Mouse (Mus musculus) Patski (cell line): ENCODE data around the gene Plekha7. TPM values are rescaled to one million over a fixed set of nuclear protein-coding genes. Genes with fewer than 3 reads are reported as not detected.
A peak's percentile ranks its signal among the peaks of the same experiment; 100 is the strongest.

ENCODE experiments used
- ATAC-seq: fragments of 100-300 bp; one replicate; pipeline ENCODE4 v1.8.0; 2021
- CTCF ChIA-PET: fragments of 350-600 bp; sonication (Branson Sonifier 250); formaldehyde crosslinking; loops from one replicate; lab custom pipeline; 2022; ENCODE audit warnings: inconsistent platforms; lab: Charles Lee
- POLR2A ChIA-PET: fragments of 350-600 bp; sonication (Branson Sonifier 250); formaldehyde crosslinking; loops from one replicate; lab custom pipeline; 2022; ENCODE audit warnings: antibody characterized with exemption, inconsistent platforms; lab: Charles Lee
- DNase-seq: peaks from one replicate; pipeline ENCODE4 v3.0.0-alpha.2; 2011; ENCODE audit warnings: low read depth, low spot score
- H3K27me3 ChIP-seq: fragments of 371-371 bp; one replicate; pipeline ENCODE4 v1.5.1; 2021
- CTCF ChIP-seq: fragments of 100-300 bp; IDR thresholded peaks from one replicate; pipeline ENCODE4 v1.5.1; 2021
- in situ Hi-C: fragments of 300-500 bp; cut with MboI; formaldehyde crosslinking; loops from 3 replicates; pipeline ENCODE4 v1.11.1; 2018; ENCODE audit warnings: low pct_unique_long_range_greater_than_20kb, mixed read lengths
- polyA plus RNA-seq: library from polyadenylated mRNA; unstranded; gene quantifications from one replicate; pipeline ENCODE4 v1.2.3, GENCODE M21; 2021

Gene Plekha7
- polyA plus RNA-seq, 1 experiment from 2014 or later, result 31.0 TPM

DNA sequence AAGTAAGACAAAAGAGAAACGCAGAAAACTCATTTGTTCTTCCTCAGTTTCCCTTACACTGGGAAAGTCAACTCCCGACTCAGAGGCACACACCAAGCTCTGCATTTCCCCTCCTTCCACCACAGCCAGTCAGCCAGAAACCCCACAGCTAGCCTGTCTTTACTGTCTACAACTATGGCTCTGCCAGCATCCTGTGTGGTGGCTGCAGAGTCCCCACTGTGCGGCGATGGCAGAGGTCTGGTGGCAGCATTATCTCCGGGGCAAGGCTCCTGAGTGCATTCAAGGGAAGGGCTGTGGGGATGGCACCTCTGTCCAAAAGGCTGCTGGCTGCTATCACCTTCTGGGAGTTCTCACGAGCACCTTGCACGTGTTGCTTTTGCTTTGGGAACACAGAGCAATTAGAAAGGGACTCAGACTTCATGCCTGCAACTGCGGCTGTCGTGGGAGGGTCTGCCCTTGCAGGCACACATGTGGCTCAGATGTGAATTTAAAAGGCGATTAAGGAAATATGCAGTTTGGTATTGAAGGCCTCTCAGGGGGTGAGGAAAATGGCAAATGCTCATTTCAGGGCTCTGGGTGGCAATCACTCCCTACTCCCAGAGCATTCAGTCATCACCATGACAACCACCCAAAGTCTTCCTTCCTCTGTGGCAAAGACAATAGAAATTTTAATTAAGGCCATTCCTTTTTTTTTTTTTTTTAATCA is 98.1 kb downstream of the Plekha7 start:
- in situ Hi-C loops, result no loop called here
- no peaks in the 10 kb centered on the region for H3K27me3 ChIP-seq
- DNase-seq (no peak), ATAC-seq (no peak)
- no peak for TF ChIP-seq CTCF
- ChIA-PET CTCF (no interaction called here), POLR2A (no interaction called here)

DNA sequence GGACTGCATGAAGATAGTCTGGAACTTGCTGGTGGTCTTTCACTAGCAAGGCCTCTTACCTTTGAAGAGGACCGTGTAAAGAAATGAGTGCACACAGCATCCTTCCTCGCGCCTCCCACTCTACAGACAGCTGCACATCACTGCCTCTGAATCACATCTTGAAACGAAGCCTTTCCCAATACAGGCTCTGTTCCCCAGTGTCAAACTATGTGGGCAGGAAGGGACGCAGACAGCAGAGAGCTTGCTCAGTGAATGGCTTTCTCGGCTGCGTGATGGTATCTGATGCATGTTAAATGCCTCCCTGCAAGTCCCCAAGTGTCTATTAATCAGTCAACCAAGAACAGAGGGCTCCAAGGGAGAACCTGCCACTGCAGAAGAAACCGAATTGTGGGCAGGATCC is 99.3 kb downstream of the Plekha7 start:
- ChIA-PET POLR2A (interaction anchor here (1.0 kb wide), 1 partner anchor 10 kb away, joined by 4 read pairs; no protein-coding TSS in a partner anchor), CTCF (interaction anchor here (0.7 to 1.2 kb wide), 3 partner anchors 22 to 36 kb away, joined by 3 read pairs; no protein-coding TSS in a partner anchor)
- H3K27me3 ChIP-seq, result no peaks in the 10 kb centered on the region
- in situ Hi-C loops, result no loop called here
- peak; percentile 86 for ATAC-seq
- TF ChIP-seq CTCF, result no peak
- DNase-seq, result peak; percentile 42

DNA sequence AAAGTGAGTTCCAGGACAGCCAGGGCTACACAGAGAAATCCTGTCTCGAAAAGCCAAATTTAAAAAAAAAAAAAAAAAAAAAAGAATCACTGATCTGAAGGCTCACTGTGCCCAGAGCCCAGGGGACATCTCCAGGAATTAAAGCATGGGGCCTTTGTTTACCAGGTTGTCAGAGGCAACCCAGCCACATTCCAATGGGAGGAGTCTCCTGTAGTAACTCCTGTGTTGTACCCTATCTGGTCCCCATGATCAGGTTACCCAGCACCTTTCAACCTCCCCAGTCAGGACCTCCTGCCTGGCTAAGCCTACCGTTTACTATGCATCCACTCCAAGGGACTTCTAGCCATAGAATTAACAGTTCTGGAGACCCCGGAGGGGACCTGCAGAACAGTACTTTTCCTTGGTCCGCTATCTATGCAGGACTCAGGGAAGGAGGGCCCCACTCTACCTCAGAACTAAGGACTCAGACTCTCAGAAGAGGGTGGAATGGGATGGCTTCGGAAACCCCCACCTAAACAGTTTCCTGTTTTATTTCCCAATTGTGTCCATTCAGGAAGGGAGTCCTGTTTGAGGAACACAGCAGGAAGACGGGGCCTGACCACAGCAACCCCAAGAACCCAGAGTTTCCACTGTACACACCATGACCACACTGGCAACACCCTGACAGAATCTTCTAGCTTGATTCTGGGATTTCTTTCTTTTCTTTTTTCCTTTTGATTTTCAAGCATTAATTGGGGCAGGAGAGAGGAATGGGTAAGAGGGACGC is 101.2 kb downstream of the Plekha7 start:
- CTCF ChIA-PET, result no interaction called here
- ATAC-seq (no peak), DNase-seq (no peak)
- POLR2A ChIA-PET, result no interaction called here
- in situ Hi-C loops, result no loop called here
- TF ChIP-seq CTCF, result no peak
- no peaks in the 10 kb centered on the region for H3K27me3 ChIP-seq

DNA sequence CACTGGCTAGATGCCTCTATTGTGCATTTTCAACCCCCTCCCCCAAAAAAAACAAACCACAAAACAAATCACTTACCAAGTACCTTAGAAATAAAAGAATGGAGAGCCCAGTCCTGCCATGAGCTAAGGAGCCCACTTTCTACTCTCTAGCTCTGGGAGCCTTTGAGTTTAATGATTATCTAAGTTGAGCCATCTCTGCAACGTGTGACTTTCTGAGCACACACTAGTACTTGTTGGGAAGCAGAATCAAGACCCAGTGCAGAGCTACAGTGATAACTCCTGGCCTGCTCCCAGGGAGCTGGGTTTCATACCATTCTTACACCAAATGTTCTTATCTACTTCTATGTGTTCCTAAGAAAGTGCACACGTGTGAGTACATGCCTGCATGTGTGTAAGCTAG is 102.7 kb downstream of the Plekha7 start:
- POLR2A ChIA-PET, result interaction anchor here (0.6 kb wide), 1 partner anchor 670 kb away, joined by 5 read pairs; no protein-coding TSS in a partner anchor
- CTCF ChIA-PET, result interaction anchor here (1.0 kb wide), 1 partner anchor 16 kb away, joined by 4 read pairs; no protein-coding TSS in a partner anchor
- DNase-seq (no peak), ATAC-seq (no peak)
- H3K27me3 ChIP-seq, result no peaks in the 10 kb centered on the region
- no peak for TF ChIP-seq CTCF
- in situ Hi-C loops, result no loop called here

DNA sequence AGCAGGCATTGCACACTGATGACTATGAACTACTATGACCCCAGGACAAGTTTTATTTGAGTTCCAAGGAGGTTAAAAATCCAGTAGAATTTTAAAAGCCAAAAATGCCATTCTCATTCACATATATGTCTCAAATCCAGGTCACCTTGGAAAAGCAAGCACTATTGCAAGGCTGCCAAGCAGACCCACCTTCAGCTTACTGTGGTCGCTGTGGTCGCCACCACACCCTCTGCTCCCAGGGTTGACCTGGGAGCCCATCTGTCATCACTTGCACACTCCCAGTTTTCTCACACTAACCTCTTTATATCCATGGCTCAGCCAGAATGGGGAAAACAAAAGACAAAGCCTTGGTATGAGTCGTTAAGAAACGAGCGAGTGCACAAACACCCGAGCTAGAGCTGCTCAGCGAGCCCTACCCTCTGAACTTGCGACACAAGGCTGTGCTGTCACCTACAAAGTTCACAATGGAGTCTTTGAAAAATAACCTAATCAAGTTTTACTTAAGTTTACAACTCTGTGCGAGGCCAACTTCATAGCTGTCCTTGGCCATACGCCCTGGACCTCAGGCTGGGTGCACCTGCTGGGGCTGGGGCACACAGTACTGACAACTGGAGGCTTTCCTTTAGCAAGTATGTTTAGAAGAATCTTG is 106.0 kb downstream of the Plekha7 start:
- ChIA-PET POLR2A (no interaction called here), CTCF (interaction anchor here (1.5 kb wide), 2 partner anchors 20 kb away, joined by 3 to 4 read pairs; no protein-coding TSS in a partner anchor)
- ATAC-seq, result peak; percentile 12
- TF ChIP-seq CTCF, result no peak
- no peaks in the 10 kb centered on the region for H3K27me3 ChIP-seq
- in situ Hi-C loops, result no loop called here
- DNase-seq, result no peak

DNA sequence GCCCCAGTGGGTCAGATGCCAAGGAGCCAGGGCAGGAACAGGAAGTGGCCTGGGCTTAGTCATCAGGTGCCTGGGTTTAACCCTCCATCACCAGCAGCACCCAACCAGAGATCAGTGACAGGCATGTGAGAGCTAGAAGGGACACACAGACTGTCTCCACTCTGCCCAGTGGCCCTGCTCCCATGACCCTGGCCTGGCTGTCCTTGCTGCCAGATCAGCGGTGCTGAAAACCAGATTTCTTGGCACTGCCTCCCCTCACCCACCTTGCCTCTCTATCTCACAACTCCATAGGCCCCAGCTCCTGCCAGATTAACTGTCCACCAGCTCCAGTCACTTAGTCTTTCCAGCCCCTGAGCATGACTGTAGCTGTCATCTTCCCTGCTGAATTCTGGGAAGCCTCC is 107.2 kb downstream of the Plekha7 start:
- ChIA-PET POLR2A (interaction anchor here (1.2 kb wide), 1 partner anchor 13 kb away, joined by 3 read pairs; no protein-coding TSS in a partner anchor), CTCF (interaction anchor here (0.8 to 1.5 kb wide), 2 partner anchors 14 to 21 kb away, joined by 3 to 4 read pairs; no protein-coding TSS in a partner anchor)
- ATAC-seq (peak; percentile 48), DNase-seq (no peak)
- in situ Hi-C loops, result no loop called here
- no peaks in the 10 kb centered on the region for H3K27me3 ChIP-seq
- TF ChIP-seq CTCF, result no peak

DNA sequence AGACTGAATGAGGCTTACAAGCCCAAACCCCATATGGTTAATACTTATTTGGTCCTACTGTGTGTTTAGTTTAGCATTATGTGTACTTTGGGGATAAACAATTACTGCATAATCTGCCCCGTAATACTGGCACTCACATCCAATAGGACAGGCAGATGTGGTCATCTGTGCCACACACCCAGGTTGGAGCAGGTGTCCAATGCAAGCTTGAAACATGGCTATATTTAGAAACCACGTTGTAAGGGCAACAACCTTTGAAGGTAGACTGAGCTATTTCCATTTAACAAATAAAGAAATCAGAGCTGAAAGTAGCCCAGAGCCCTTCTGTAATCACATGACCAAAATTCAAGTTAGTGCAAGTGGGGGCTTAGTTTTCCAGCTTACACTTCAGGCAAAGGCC is 107.6 kb downstream of the Plekha7 start:
- in situ Hi-C loops, result no loop called here
- H3K27me3 ChIP-seq, result no peaks in the 10 kb centered on the region
- no peak for DNase-seq
- ChIA-PET CTCF (interaction anchor here (0.8 to 1.5 kb wide), 2 partner anchors 14 to 21 kb away, joined by 3 to 4 read pairs; no protein-coding TSS in a partner anchor), POLR2A (interaction anchor here (1.2 kb wide), 1 partner anchor 13 kb away, joined by 3 read pairs; no protein-coding TSS in a partner anchor)
- TF ChIP-seq CTCF, result no peak
- no peak for ATAC-seq

DNA sequence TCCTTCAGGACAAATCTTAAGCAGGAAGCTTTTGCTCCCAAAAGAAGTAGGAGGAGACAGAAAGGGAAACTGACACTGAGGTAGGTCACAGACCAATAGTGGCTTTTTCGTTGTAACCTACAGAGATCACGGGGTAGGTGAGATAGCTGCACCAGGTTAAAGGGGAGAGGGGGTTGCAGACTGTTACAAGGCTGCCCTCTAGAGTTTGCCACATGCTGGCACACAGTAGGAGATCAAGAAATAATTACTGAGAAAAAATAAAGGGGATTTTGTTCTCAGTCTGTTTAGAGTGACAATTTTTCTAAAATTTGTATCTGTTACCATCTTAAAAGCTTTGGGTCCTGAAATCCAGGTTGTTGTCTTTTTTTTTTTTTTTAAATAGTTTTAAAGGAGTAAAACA is 109.3 kb downstream of the Plekha7 start:
- POLR2A ChIA-PET, result interaction anchor here (0.8 to 0.9 kb wide), 2 partner anchors 9 to 11 kb away, joined by 3 to 4 read pairs; no protein-coding TSS in a partner anchor
- DNase-seq, result no peak
- TF ChIP-seq CTCF, result no peak
- CTCF ChIA-PET, result no interaction called here
- ATAC-seq, result no peak
- in situ Hi-C loops, result no loop called here
- no peaks in the 10 kb centered on the region for H3K27me3 ChIP-seq

DNA sequence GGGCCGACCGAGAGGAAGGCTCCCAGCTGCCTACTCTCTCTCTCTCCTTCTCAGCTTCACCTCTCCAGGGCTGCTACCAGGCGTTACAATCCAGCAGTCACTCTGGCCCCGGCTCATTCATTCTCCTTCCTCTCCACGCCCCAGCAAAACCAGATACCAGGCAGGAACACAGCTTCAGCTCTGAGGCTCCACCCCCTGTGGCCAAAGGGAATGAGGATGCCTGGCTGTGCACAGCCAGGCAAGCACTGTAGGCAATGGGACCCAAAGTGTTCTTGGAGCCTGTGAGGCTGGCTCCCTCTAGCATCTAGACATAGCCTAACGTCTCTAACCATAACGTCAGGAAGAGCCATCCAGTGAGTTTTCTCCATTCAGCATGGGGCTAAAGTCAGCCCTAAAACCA is 109.8 kb downstream of the Plekha7 start:
- ATAC-seq (no peak), DNase-seq (no peak)
- TF ChIP-seq CTCF, result no peak
- ChIA-PET CTCF (no interaction called here), POLR2A (interaction anchor here (0.8 kb wide), 1 partner anchor 11 kb away, joined by 3 read pairs; no protein-coding TSS in a partner anchor)
- in situ Hi-C loops, result no loop called here
- H3K27me3 ChIP-seq, result no peaks in the 10 kb centered on the region
